Mouse (Mus musculus) megakaryocyte, embryonic 14.5 days (primary cell): ENCODE data around the gene Cenpi.

Source experiments
- FLI1 ChIP-seq: IDR thresholded peaks from 2 replicates; pipeline ENCODE4 v1.6.1; 2012; ENCODE audit warnings: low read length, inconsistent platforms, mixed read lengths
- GATA1 ChIP-seq: IDR thresholded peaks from 3 replicates; pipeline ENCODE4 v1.6.1; 2012; ENCODE audit warnings: mixed read lengths, low read length, inconsistent platforms, borderline replicate concordance

DNA sequence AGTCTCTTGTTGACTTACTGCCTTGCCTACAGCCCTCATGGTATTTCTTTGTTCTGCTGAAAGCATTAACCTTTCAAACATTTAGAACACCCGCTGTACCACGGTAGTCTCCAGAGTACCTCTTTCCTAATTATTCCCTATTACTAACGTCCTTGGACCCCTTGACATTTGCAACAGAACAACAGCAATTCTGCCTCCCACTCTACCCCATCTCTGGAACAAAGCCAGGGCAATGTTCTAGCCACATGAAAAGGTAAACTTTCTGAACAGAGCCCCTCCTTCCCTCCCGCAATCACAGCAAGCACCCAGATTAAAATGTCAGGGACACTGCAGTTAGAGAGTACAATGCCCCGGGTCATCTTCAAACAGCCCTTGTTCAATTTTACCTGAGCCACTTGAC lies 46.7 kb upstream of the Cenpi start:
- TF ChIP-seq GATA1 (no peak), FLI1 (no peak)
